Mouse (Mus musculus): ENCODE data around the gene Ubl3. TPM values are rescaled to one million over a fixed set of nuclear protein-coding genes. Genes with fewer than 3 reads are reported as not detected.
A peak's percentile ranks its signal among the peaks of the same experiment; 100 is the strongest.

Ubl3 gene
- total RNA-seq, 2 experiments from 2014 or later, result 88.4 to 91.0 TPM

GRCm38 (mm10) chr5:148534644-148535043, 17.9 kb downstream of the Ubl3 start:
- peak; percentile 41 for DNase-seq
- intact Hi-C loops (cut with DNase I), result no loop called here

GRCm38 (mm10) chr5:148533924-148534323, 18.7 kb downstream of the Ubl3 start:
- DNase-seq, result no peak

GRCm38 (mm10) chr5:148532201-148532600, 20.4 kb downstream of the Ubl3 start:
- peak; percentile 45 for DNase-seq
- intact Hi-C loops (cut with DNase I), result no loop called here

More at GRCm38 (mm10) chr5:148533924-148534323, 18.7 kb downstream of the Ubl3 start:
- intact Hi-C loops (cut with DNase I), result no loop called here

GRCm38 (mm10) chr5:148527632-148528031, 25.0 kb downstream of the Ubl3 start:
- DNase-seq, result no peak
- intact Hi-C loops (cut with DNase I), result no loop called here

- no peak for DNase-seq
- intact Hi-C loops (cut with DNase I), result no loop called here
These were observed 26.0 kb downstream of the Ubl3 start for GRCm38 (mm10) chr5:148526631-148527030.

GRCm38 (mm10) chr5:148523202-148523971, 29.2 kb downstream of the Ubl3 start:
- intact Hi-C loops (cut with DNase I), result no loop called here
- no peak for DNase-seq

GRCm38 (mm10) chr5:148522378-148522777, 30.2 kb downstream of the Ubl3 start:
- intact Hi-C loops (cut with DNase I), result no loop called here

GRCm38 (mm10) chr5:148517445-148517844, 35.1 kb downstream of the Ubl3 start:
- intact Hi-C loops (cut with DNase I), result no loop called here
- DNase-seq, result no peak

More at GRCm38 (mm10) chr5:148522378-148522777, 30.2 kb downstream of the Ubl3 start:
- no peak for DNase-seq

GRCm38 (mm10) chr5:148512042-148512640, 40.4 kb downstream of the Ubl3 start:
- no peak for DNase-seq
- intact Hi-C loops (cut with DNase I), result no loop called here

GRCm38 (mm10) chr5:148510265-148510664, 42.3 kb downstream of the Ubl3 start:
- DNase-seq, result no peak
- intact Hi-C loops (cut with DNase I), result no loop called here

GRCm38 (mm10) chr5:148509731-148510130, 42.9 kb downstream of the Ubl3 start:
- intact Hi-C loops (cut with DNase I), result no loop called here
- DNase-seq, result no peak

- intact Hi-C loops (cut with DNase I), result no loop called here
- no peak for DNase-seq
These were observed 43.5 kb downstream of the Ubl3 start for GRCm38 (mm10) chr5:148508901-148509604.

GRCm38 (mm10) chr5:148505381-148505780, 47.2 kb downstream of the Ubl3 start:
- intact Hi-C loops (cut with DNase I), result no loop called here
- no peak for DNase-seq

GRCm38 (mm10) chr5:148502237-148502636, 50.4 kb downstream of the Ubl3 start:
- DNase-seq, result no peak

GRCm38 (mm10) chr5:148501228-148501957, 51.2 kb downstream of the Ubl3 start:
- no peak for DNase-seq
- intact Hi-C loops (cut with DNase I), result no loop called here

More at GRCm38 (mm10) chr5:148502237-148502636, 50.4 kb downstream of the Ubl3 start:
- intact Hi-C loops (cut with DNase I), result no loop called here

- intact Hi-C loops (cut with DNase I), result no loop called here
- DNase-seq, result no peak
These were observed 52.1 kb downstream of the Ubl3 start for GRCm38 (mm10) chr5:148500516-148500915.

- intact Hi-C loops (cut with DNase I), result no loop called here
- no peak for DNase-seq
These were observed 53.0 kb downstream of the Ubl3 start for GRCm38 (mm10) chr5:148499616-148500015.

GRCm38 (mm10) chr5:148495991-148496390, 56.6 kb downstream of the Ubl3 start:
- no peak for DNase-seq
- intact Hi-C loops (cut with DNase I), result no loop called here

- DNase-seq, result no peak
- intact Hi-C loops (cut with DNase I), result no loop called here
These were observed 57.4 kb downstream of the Ubl3 start for GRCm38 (mm10) chr5:148495173-148495572.

- DNase-seq, result no peak
- intact Hi-C loops (cut with DNase I), result no loop called here
These were observed 58.3 kb downstream of the Ubl3 start for GRCm38 (mm10) chr5:148494249-148494648.

- intact Hi-C loops (cut with DNase I), result no loop called here
- DNase-seq, result no peak
These were observed 59.6 kb downstream of the Ubl3 start for GRCm38 (mm10) chr5:148493025-148493424.

All from left cerebral cortex, postnatal 4 days (tissue).